Mouse (Mus musculus) ovary, adult 18-20 months (tissue): ENCODE data around the gene Cst12.
"Not testable (repeated sequence)": the region's sequence is repeated elsewhere in the genome, so short reads cannot be mapped to it uniquely, and the experiment has no call there.

Source experiments
- DNase-seq: peaks from one replicate; pipeline ENCODE4 v3.0.0; 2022; ENCODE audit warnings: low spot score, mixed read lengths

Gene Cst12

GRCm38 (mm10) chr2:148789142-148789541 lies at the start of gene Cst12:
Gene Cst12, plus strand, starts transcription at chr2:148789361.
- DNase-seq, result peak; percentile 20

- DNase-seq, result no peak
These were observed 46.2 kb upstream of the Cst12 start for GRCm38 (mm10) chr2:148743001-148743400.

- no peak for DNase-seq
These were observed 45.2 kb upstream of the Cst12 start for GRCm38 (mm10) chr2:148743846-148744407.

GRCm38 (mm10) chr2:148750058-148750457 lies 39.1 kb upstream of the Cst12 start, which contains the start of gene Cstl1:
Gene Cstl1, plus strand, starts transcription at chr2:148750358.
- no peak for DNase-seq

GRCm38 (mm10) chr2:148751893-148752813 lies 37.0 kb upstream of the Cst12 start:
- peak; percentile 44 for DNase-seq

GRCm38 (mm10) chr2:148754310-148754846 lies 34.8 kb upstream of the Cst12 start:
- no peak for DNase-seq

- DNase-seq, result no peak
These were observed 25.3 kb upstream of the Cst12 start for GRCm38 (mm10) chr2:148763648-148764388.

GRCm38 (mm10) chr2:148771397-148771796 lies 17.8 kb upstream of the Cst12 start, which contains the start of gene Cst11:
Gene Cst11, minus strand, starts transcription at chr2:148771497.
- DNase-seq, result not testable (repeated sequence)

- no peak for DNase-seq
These were observed 7.5 kb upstream of the Cst12 start, which contains the start of gene 8030411F24Rik for GRCm38 (mm10) chr2:148781709-148782108. Gene 8030411F24Rik, plus strand, starts transcription at chr2:148782009.

GRCm38 (mm10) chr2:148798485-148798884 lies 9.3 kb downstream of the Cst12 start, which contains the start of gene Cst8:
Gene Cst8, plus strand, starts transcription at chr2:148798785.
- no peak for DNase-seq

- DNase-seq, result peak; percentile 48
These were observed 12.3 kb downstream of the Cst12 start for GRCm38 (mm10) chr2:148801491-148801921.

- no peak for DNase-seq
These were observed 17.5 kb downstream of the Cst12 start for GRCm38 (mm10) chr2:148806696-148807095.

- no peak for DNase-seq
These were observed 30.7 kb downstream of the Cst12 start, which contains the start of gene Cst13 for GRCm38 (mm10) chr2:148819909-148820308. Gene Cst13, plus strand, starts transcription at chr2:148820081.

- no peak for DNase-seq
These were observed 36.8 kb downstream of the Cst12 start for GRCm38 (mm10) chr2:148825986-148826385.

- no peak for DNase-seq
These were observed 45.8 kb downstream of the Cst12 start, which contains the start of gene Cst9 for GRCm38 (mm10) chr2:148834912-148835311. Gene Cst9, plus strand, starts transcription at chr2:148835147.

- DNase-seq, result no peak
These were observed 49.1 kb downstream of the Cst12 start for GRCm38 (mm10) chr2:148838075-148838777.

- DNase-seq, result no peak
These were observed 50.1 kb downstream of the Cst12 start for GRCm38 (mm10) chr2:148839224-148839623.
